Mouse (Mus musculus) heart, embryonic 16.5 days (tissue): ENCODE measurements around the gene Gm21820. TPM values are rescaled to one million over a fixed set of nuclear protein-coding genes. Genes with fewer than 3 reads are reported as not detected.
"Not testable (repeated sequence)": the region's sequence is repeated elsewhere in the genome, so short reads cannot be mapped to it uniquely, and the experiment has no call there.

Experiments used
- ATAC-seq: fragments of 200-750 bp; cut with Nextera tagmentation; replicated peaks from 2 replicates; pipeline ENCODE4 v1.8.0; 2017; ENCODE audit warnings: moderate number of reproducible peaks; ENCODE audit not compliant: insufficient read depth, low FRiP score; ENCODE audit errors: extremely low read depth
- H3K27ac ChIP-seq: fragments of 300-500 bp; sonication (generic); 2 replicates; pipeline ENCODE4 v1.5.1; 2014; ENCODE audit warnings: mild to moderate bottlenecking, low read length, control low read depth, moderate library complexity
- H3K27me3 ChIP-seq: fragments of 300-500 bp; sonication (generic); 2 replicates; pipeline ENCODE4 v1.6.1; 2014; ENCODE audit warnings: low read length, mixed read lengths; ENCODE audit not compliant: control insufficient read depth, insufficient read depth
- H3K36me3 ChIP-seq: fragments of 300-500 bp; sonication (generic); 2 replicates; pipeline ENCODE4 v1.6.1; 2014; ENCODE audit not compliant: control insufficient read depth, insufficient read depth
- H3K4me1 ChIP-seq: fragments of 300-500 bp; sonication (generic); 2 replicates; pipeline ENCODE4 v1.6.1; 2014; ENCODE audit warnings: low read length, mixed read lengths; ENCODE audit not compliant: control insufficient read depth, insufficient read depth
- H3K4me2 ChIP-seq: fragments of 300-500 bp; sonication (generic); 2 replicates; pipeline ENCODE4 v1.6.1; 2014; ENCODE audit warnings: low read depth, mild to moderate bottlenecking, control low read depth, low read length
- H3K4me3 ChIP-seq: fragments of 300-500 bp; sonication (generic); 2 replicates; pipeline ENCODE4 v1.5.1; 2014; ENCODE audit warnings: mild to moderate bottlenecking, control low read depth, low read length
- H3K9ac ChIP-seq: fragments of 300-500 bp; sonication (generic); 2 replicates; pipeline ENCODE4 v1.6.1; 2014; ENCODE audit warnings: low read length, control low read depth
- H3K9me3 ChIP-seq: fragments of 300-500 bp; sonication (generic); replicated peaks from 2 replicates; pipeline ENCODE4 v1.6.1; 2016; ENCODE audit warnings: low read length; ENCODE audit not compliant: control insufficient read depth
- WGBS: fragments of 180-500 bp; shearing (Covaris S2); extraction: QIAGEN DNeasy Blood & Tissue Kit; methylation state at CpG from one replicate; pipeline ENCODE4 v1.1.7; 2014; 5-methylcytosine and 5-hydroxymethylcytosine counted together
- polyA plus RNA-seq: library from polyadenylated mRNA; unstranded; fragments of >200 nt; fragmentation: Nextera tagmentation; extraction: Ambion mirVana; gene quantifications from 2 replicates; pipeline ENCODE4 v1.2.1, GENCODE M21; 2015

Gm21820 gene
- not detected in 2 replicates for polyA plus RNA-seq

GRCm38 (mm10) chrY:5249341-5249740 is at the start of gene Gm21820:
Gene Gm21820 (minus strand): TSS chrY:5249441.
- H3K27ac ChIP-seq, H3K9me3 ChIP-seq, H3K27me3 ChIP-seq, H3K4me3 ChIP-seq, H3K36me3 ChIP-seq, H3K4me1 ChIP-seq, ATAC-seq, H3K9ac ChIP-seq, H3K4me2 ChIP-seq: not testable (repeated sequence)
- WGBS, result 38% methylated on average over 1 of the region's 1 CpGs

Other genes starting within 250 kb of the Gm21820 start
- not detected in 2 replicates for gene Gm20918, start 205.5 kb downstream of the Gm21820 start, polyA plus RNA-seq